Mouse (Mus musculus) small intestine, adult 2 months (tissue): ENCODE measurements around the gene Snap47. TPM values are rescaled to one million over a fixed set of nuclear protein-coding genes. Genes with fewer than 3 reads are reported as not detected.

ENCODE experiments used
- H3K27ac ChIP-seq: fragments of 200-500 bp; 2 replicates; pipeline ENCODE4 v1.5.1; 2012; ENCODE audit warnings: low read depth, low read length, control low read depth, inconsistent platforms; ENCODE audit not compliant: insufficient read depth
- H3K27me3 ChIP-seq: fragments of 200-500 bp; 2 replicates; pipeline ENCODE4 v1.6.1; 2012; ENCODE audit warnings: mild to moderate bottlenecking, moderate library complexity, low read length, inconsistent platforms; ENCODE audit not compliant: control insufficient read depth, insufficient read depth
- H3K36me3 ChIP-seq: fragments of 200-500 bp; 2 replicates; pipeline ENCODE4 v1.6.1; 2012; ENCODE audit warnings: mild to moderate bottlenecking, low read length, control low read depth, inconsistent platforms; ENCODE audit not compliant: control insufficient read depth, insufficient read depth
- H3K4me1 ChIP-seq: fragments of 200-500 bp; 2 replicates; pipeline ENCODE4 v1.6.1; 2012; ENCODE audit warnings: low read length, inconsistent platforms, mixed read lengths; ENCODE audit not compliant: control insufficient read depth, insufficient read depth, insufficient read length
- H3K4me3 ChIP-seq: fragments of 200-500 bp; 2 replicates; pipeline ENCODE4 v1.5.1; 2012; ENCODE audit warnings: low read depth, mild to moderate bottlenecking, control low read depth, inconsistent platforms, low read length, moderate library complexity
- CTCF ChIP-seq: fragments of 200-500 bp; IDR thresholded peaks from 2 replicates; pipeline ENCODE4 v1.5.1; 2012; ENCODE audit warnings: low read depth, mild to moderate bottlenecking, control low read depth, inconsistent platforms, low read length, moderate library complexity, mixed read lengths; ENCODE audit not compliant: insufficient replicate concordance, insufficient read length; ENCODE audit errors: extremely low read depth
- POLR2A ChIP-seq: fragments of 200-500 bp; IDR thresholded peaks from 2 replicates; pipeline ENCODE4 v1.6.1; 2012; ENCODE audit warnings: low read depth, mild to moderate bottlenecking, control low read depth, inconsistent platforms, low read length, moderate library complexity
- WGBS: fragments of 180-500 bp; shearing (Covaris S2); methylation state at CpG from one replicate; pipeline ENCODE4 v1.1.7; 2018; 5-methylcytosine and 5-hydroxymethylcytosine counted together
- polyA plus RNA-seq: library from polyadenylated mRNA; depleted of rRNA; stranded (reverse); fragments of >200 nt; gene quantifications from 2 replicates; pipeline ENCODE4 v1.2.3, GENCODE M21; 2012

Gene Snap47
- polyA plus RNA-seq, 1 experiment = 14.6 TPM

DNA sequence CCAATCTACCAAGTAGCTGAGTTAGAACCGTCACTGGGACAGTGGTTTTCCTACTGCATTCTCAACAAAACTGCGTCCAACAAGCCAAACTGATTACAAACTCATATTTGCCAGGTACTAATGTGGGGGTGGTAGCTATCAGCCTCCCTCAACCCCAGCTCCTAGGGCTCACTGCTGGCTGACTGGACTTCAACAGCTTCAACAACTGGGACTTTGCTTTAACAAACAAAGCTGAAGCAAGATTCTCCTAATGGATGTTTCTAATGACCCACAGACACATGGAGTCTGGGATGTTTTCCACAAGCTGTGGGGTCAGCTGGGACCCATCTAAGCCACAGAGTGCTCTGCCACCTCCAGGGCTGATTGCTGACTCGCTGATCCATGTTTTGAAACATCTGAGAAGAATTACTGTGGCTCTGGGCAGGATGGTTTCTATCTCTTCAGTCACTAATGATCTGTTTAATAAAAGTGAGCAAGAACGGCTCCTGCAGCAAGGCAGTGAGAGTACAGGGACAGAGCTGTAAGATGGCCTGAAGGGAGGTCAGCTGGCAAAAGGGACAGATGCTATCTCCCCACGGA is 27.9 kb downstream of the Snap47 start:
- no peaks in the 10 kb centered on the region for H3K27me3 ChIP-seq
- 82% methylated on average over 5 of the region's 5 CpGs for WGBS
- no peak for TF ChIP-seq POLR2A
- no peak for TF ChIP-seq CTCF
- H3K36me3 ChIP-seq = peaks cover 4% of the 10 kb centered on the region
- H3K4me1 ChIP-seq = peaks cover 4% of the 10 kb centered on the region; the same call in 1 of the 2 replicates
- no peak overlapping the region for H3K27ac ChIP-seq
- no peak overlapping the region for H3K4me3 ChIP-seq

- 88% methylated on average over 2 of the region's 2 CpGs for WGBS
- H3K27me3 ChIP-seq = no peaks in the 10 kb centered on the region
- H3K27ac ChIP-seq = no peak overlapping the region
- peaks cover 3% of the 10 kb centered on the region; the same call in 1 of the 2 replicates for H3K36me3 ChIP-seq
- H3K4me3 ChIP-seq = no peak overlapping the region
- H3K4me1 ChIP-seq = peaks cover 4% of the 10 kb centered on the region; the same call in 1 of the 2 replicates
- TF ChIP-seq POLR2A = no peak
- no peak for TF ChIP-seq CTCF
These were observed 29.0 kb downstream of the Snap47 start for GRCm38 (mm10) chr11:59421967-59422366.

DNA sequence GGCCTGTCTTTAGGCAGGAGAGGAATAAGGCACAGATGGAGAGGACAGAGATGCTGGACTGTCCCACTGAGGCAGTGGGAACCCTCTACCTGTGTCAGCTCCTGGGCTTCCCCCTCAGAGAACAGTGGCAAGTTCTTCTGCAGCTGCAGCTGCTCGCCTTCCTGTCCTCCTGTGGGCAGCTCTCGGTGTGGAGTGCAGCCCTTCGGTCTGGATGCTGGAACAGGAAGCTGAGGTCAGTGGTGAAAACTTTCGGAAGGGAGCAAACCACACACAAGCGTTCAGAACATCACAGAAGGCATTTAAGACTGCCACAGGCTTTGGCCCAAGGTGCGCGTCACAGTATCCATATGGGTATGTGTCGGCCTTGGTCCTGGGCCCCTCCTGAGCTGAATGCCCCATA is 29.6 kb downstream of the Snap47 start:
- H3K27me3 ChIP-seq = no peaks in the 10 kb centered on the region
- H3K36me3 ChIP-seq = peaks cover 3% of the 10 kb centered on the region; the same call in 1 of the 2 replicates
- peaks cover 4% of the 10 kb centered on the region; the same call in 1 of the 2 replicates for H3K4me1 ChIP-seq
- WGBS = 72% methylated on average over 8 of the region's 8 CpGs
- no peak overlapping the region for H3K4me3 ChIP-seq
- TF ChIP-seq CTCF (no peak), POLR2A (no peak)
- no peak overlapping the region for H3K27ac ChIP-seq

- peaks cover 4% of the 10 kb centered on the region; the same call in 1 of the 2 replicates for H3K4me1 ChIP-seq
- no peak overlapping the region for H3K27ac ChIP-seq
- H3K27me3 ChIP-seq = no peaks in the 10 kb centered on the region
- H3K36me3 ChIP-seq = no peaks in the 10 kb centered on the region
- WGBS = 74% methylated on average over 5 of the region's 5 CpGs
- TF ChIP-seq POLR2A (no peak), CTCF (no peak)
- no peak overlapping the region for H3K4me3 ChIP-seq
These were observed 32.3 kb downstream of the Snap47 start for GRCm38 (mm10) chr11:59418708-59419107.

DNA sequence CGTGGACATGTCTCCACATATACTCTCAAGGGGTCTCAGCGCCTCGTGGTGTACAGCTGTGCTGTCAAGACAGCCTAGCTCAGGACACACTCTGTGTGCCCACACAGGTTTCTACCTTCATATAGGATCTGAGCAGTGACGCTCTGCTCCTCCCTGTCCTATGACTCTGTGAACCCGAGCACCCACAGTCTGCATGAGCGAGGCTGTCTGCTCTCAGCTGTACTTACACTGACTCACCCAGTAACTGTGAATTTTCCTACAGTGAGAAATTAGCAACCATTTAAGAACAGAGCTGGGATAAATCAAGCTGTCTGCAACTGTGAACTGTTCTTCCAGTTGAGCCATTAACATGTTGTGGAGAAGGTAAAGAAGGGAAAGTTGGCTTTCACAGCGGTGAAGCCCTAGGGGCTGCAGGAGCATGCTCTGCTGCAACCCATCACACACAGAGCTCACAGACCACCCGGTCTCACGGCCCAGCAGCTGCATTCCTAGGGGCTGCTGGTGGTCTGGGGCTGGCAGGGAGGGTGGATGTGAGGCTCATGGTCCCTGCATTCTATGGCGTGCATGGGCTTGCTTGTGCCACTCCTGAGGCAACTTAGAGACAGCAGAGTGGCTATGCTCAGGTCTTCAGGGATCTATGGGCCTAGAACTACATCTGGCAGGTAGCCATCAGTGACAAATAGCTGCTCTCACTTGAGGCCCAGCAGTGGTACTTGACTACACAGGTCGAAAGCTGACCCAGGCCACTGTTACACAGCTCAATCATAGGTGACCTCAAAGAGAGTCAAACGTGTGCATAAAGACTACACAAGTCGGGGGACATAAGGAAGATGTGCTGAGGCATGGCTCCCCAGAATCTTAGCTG is 37.8 kb downstream of the Snap47 start:
- no peak for TF ChIP-seq CTCF
- no peak for TF ChIP-seq POLR2A
- Histone ChIP-seq H3K36me3 (no peaks in the 10 kb centered on the region), H3K4me3 (no peak overlapping the region), H3K4me1 (no peaks in the 10 kb centered on the region), H3K27ac (no peak overlapping the region), H3K27me3 (no peaks in the 10 kb centered on the region)
- WGBS = 90% methylated on average over 13 of the region's 13 CpGs

GRCm38 (mm10) chr11:59412058-59412457 is 38.9 kb downstream of the Snap47 start:
- Histone ChIP-seq H3K36me3 (no peaks in the 10 kb centered on the region), H3K4me3 (no peak overlapping the region), H3K27ac (no peak overlapping the region), H3K27me3 (no peaks in the 10 kb centered on the region), H3K4me1 (no peaks in the 10 kb centered on the region)
- TF ChIP-seq CTCF (no peak), POLR2A (no peak)
- WGBS = 82% methylated on average over 6 of the region's 6 CpGs

DNA sequence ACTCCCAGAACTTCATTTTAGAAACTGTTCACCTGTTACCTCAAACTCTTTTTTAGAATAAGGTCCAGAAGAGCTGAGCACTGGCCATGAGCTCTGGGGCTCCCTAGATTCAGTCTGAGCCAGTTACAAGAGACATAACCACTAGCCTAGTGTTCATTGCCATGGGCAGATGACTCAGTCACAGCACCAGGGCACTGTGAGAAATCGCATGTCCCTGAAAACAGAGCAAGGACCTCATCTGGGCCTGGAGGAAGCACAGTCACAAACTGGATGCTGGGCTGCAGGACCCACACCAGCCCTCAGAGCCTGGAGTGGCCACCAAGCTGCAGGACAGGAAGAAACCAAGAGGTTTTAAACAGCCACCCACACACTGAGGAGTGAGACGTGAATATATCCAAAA is 40.1 kb downstream of the Snap47 start:
- Histone ChIP-seq H3K27ac (no peak overlapping the region), H3K4me3 (no peak overlapping the region), H3K36me3 (no peaks in the 10 kb centered on the region)

GRCm38 (mm10) chr11:59405761-59406160 is 45.2 kb downstream of the Snap47 start:
- Histone ChIP-seq H3K27me3 (no peaks in the 10 kb centered on the region), H3K36me3 (no peaks in the 10 kb centered on the region), H3K4me3 (no peak overlapping the region), H3K27ac (no peak overlapping the region), H3K4me1 (no peaks in the 10 kb centered on the region)
- TF ChIP-seq CTCF (no peak), POLR2A (no peak)
- 91% methylated on average over 1 of the region's 1 CpGs for WGBS

More for the DNA sequence above, 40.1 kb downstream of the Snap47 start:
- TF ChIP-seq CTCF (no peak), POLR2A (no peak)
- H3K27me3 ChIP-seq = no peaks in the 10 kb centered on the region
- 78% methylated on average over 2 of the region's 2 CpGs for WGBS
- H3K4me1 ChIP-seq = no peaks in the 10 kb centered on the region
